Mouse (Mus musculus) bone marrow, adult 2 months (tissue): Measurements from ENCODE around the gene Zscan21. TPM values are rescaled to one million over a fixed set of nuclear protein-coding genes. Genes with fewer than 3 reads are reported as not detected.

ENCODE experiments used
- H3K27ac ChIP-seq: fragments of 200-500 bp; 2 replicates; pipeline ENCODE4 v1.5.1; 2012; ENCODE audit warnings: low read depth, mild to moderate bottlenecking, control low read depth, inconsistent platforms, low read length; ENCODE audit not compliant: control insufficient read depth, poor library complexity, insufficient read depth
- H3K4me1 ChIP-seq: fragments of 200-500 bp; 2 replicates; pipeline ENCODE4 v1.6.1; 2011; ENCODE audit warnings: low read length; ENCODE audit not compliant: control insufficient read depth, insufficient read depth
- H3K4me3 ChIP-seq: fragments of 200-500 bp; replicated peaks from 2 replicates; pipeline ENCODE3; 2011; ENCODE audit warnings: mild to moderate bottlenecking, low read depth, low read length, control low read depth; ENCODE audit not compliant: control insufficient read depth
- CTCF ChIP-seq: fragments of 200-500 bp; IDR thresholded peaks from 2 replicates; pipeline ENCODE4 v1.5.1; 2011; ENCODE audit warnings: low read length, control low read depth; ENCODE audit not compliant: control insufficient read depth, insufficient read depth
- POLR2A ChIP-seq: fragments of 200-500 bp; IDR thresholded peaks from 2 replicates; pipeline ENCODE4 v1.6.1; 2011; ENCODE audit warnings: low read depth, mild to moderate bottlenecking, control low read depth, low read length, borderline replicate concordance; ENCODE audit not compliant: control insufficient read depth
- WGBS: fragments of 180-500 bp; shearing (Covaris S2); methylation state at CpG from one replicate; pipeline ENCODE4 v1.1.7; 2018; 5-methylcytosine and 5-hydroxymethylcytosine counted together
- polyA plus RNA-seq: library from polyadenylated mRNA; stranded (reverse); fragments of >200 nt; gene quantifications from 2 replicates; pipeline ENCODE4 v1.2.4, GENCODE M21; 2011; ENCODE audit warnings: low replicate concordance; ENCODE audit not compliant: missing spikeins, insufficient read depth, insufficient read length

Gene Zscan21
- polyA plus RNA-seq, 1 experiment: 6.5 TPM

- Histone ChIP-seq H3K4me3 (no peak overlapping the region), H3K4me1 (no peaks in the 10 kb centered on the region; the same call in 1 of the 2 replicates), H3K27ac (no peak overlapping the region)
- 32% methylated on average over 2 of the region's 2 CpGs for WGBS
- TF ChIP-seq CTCF (no peak), POLR2A (no peak)
Observed at GRCm38 (mm10) chr5:138084507-138084906, 32.2 kb upstream of the Zscan21 start.

- WGBS: 0% methylated on average over 27 of the region's 27 CpGs
- TF ChIP-seq POLR2A (peak; percentile 88), CTCF (0 out of 2 replicates have a peak, but pooled peaks have one; percentile 13)
- H3K4me3 ChIP-seq: peak within 1 kb of the TSS; percentile 87
- H3K27ac ChIP-seq: peak within 1 kb of the TSS; percentile 86
- H3K4me1 ChIP-seq: no peaks in the 10 kb centered on the region; the same call in 1 of the 2 replicates
Observed at GRCm38 (mm10) chr5:138084996-138085395, 31.7 kb upstream of the Zscan21 start, which contains the start of gene Zkscan1. Gene Zkscan1, plus strand, starts transcription at chr5:138085084.

- Histone ChIP-seq H3K4me3 (peak overlapping the region; percentile 87), H3K27ac (peak overlapping the region; percentile 86), H3K4me1 (no peaks in the 10 kb centered on the region; the same call in 1 of the 2 replicates)
- WGBS: under 1% methylated on average over 18 of the region's 18 CpGs
- TF ChIP-seq CTCF: no peak
- TF ChIP-seq POLR2A: no peak
Observed at GRCm38 (mm10) chr5:138085421-138085911, 31.2 kb upstream of the Zscan21 start.

- Histone ChIP-seq H3K4me1 (no peaks in the 10 kb centered on the region; the same call in 1 of the 2 replicates), H3K27ac (no peak overlapping the region), H3K4me3 (no peak overlapping the region)
- WGBS: 79% methylated on average over 3 of the region's 3 CpGs
- no peak for TF ChIP-seq POLR2A
Observed at GRCm38 (mm10) chr5:138086842-138087241, 29.9 kb upstream of the Zscan21 start.

- 77% methylated on average over 3 of the region's 3 CpGs for WGBS
- Histone ChIP-seq H3K27ac (no peak overlapping the region), H3K4me1 (no peaks in the 10 kb centered on the region; the same call in 1 of the 2 replicates), H3K4me3 (no peak overlapping the region)
- no peak for TF ChIP-seq POLR2A
- TF ChIP-seq CTCF: no peak
Observed at GRCm38 (mm10) chr5:138088366-138088765, 28.3 kb upstream of the Zscan21 start.

GRCm38 (mm10) chr5:138089108-138089551 lies 27.6 kb upstream of the Zscan21 start:
- 78% methylated on average over 6 of the region's 6 CpGs for WGBS
- no peak overlapping the region for H3K4me3 ChIP-seq
- no peaks in the 10 kb centered on the region; the same call in 1 of the 2 replicates for H3K4me1 ChIP-seq
- TF ChIP-seq CTCF: no peak
- no peak for TF ChIP-seq POLR2A
- no peak overlapping the region for H3K27ac ChIP-seq

- 62% methylated on average over 3 of the region's 3 CpGs for WGBS
- Histone ChIP-seq H3K27ac (no peak overlapping the region), H3K4me1 (no peaks in the 10 kb centered on the region; the same call in 1 of the 2 replicates), H3K4me3 (no peak overlapping the region)
- TF ChIP-seq CTCF (peak; percentile 38; the same call in 1 of the 2 replicates), POLR2A (no peak)
Observed at GRCm38 (mm10) chr5:138090271-138090670, 26.4 kb upstream of the Zscan21 start.

GRCm38 (mm10) chr5:138090737-138091136 lies 26.0 kb upstream of the Zscan21 start:
- WGBS: 90% methylated on average over 5 of the region's 5 CpGs
- TF ChIP-seq POLR2A (no peak), CTCF (no peak)

More at GRCm38 (mm10) chr5:138090737-138091136, 26.0 kb upstream of the Zscan21 start:
- Histone ChIP-seq H3K4me1 (no peaks in the 10 kb centered on the region; the same call in 1 of the 2 replicates), H3K27ac (no peak overlapping the region), H3K4me3 (no peak overlapping the region)
